Mouse (Mus musculus) kidney, adult 2 months (tissue): ENCODE measurements around the gene Sox15.

ENCODE experiments used
- CTCF ChIP-seq: fragments of 200-500 bp; conservative IDR thresholded peaks from 2 replicates; pipeline ENCODE4 v1.5.1; 2011; ENCODE audit warnings: low read depth, mild to moderate bottlenecking, control low read depth, low read length, moderate library complexity, mixed read lengths; ENCODE audit not compliant: insufficient read depth, insufficient read length
- POLR2A ChIP-seq: fragments of 200-500 bp; IDR thresholded peaks from one replicate; pipeline ENCODE4 v1.6.1; 2011; ENCODE audit warnings: low read depth, low read length, control low read depth

- TF ChIP-seq CTCF (peak; percentile 41), POLR2A (peak; percentile 31)
These were observed 7.3 kb downstream of the Sox15 start, which contains the start of gene Mpdu1 for GRCm38 (mm10) chr11:69662213-69662966.
